Mouse (Mus musculus) cortical plate, adult 2 months (tissue): ENCODE results near the gene Oaz2.

Experiments
- CTCF ChIP-seq: fragments of 200-500 bp; IDR thresholded peaks from 2 replicates; pipeline ENCODE4 v1.5.1; 2011; ENCODE audit warnings: mild to moderate bottlenecking, control low read depth, low read length; ENCODE audit not compliant: insufficient read depth; ENCODE audit errors: extremely low read depth
- POLR2A ChIP-seq: fragments of 200-500 bp; IDR thresholded peaks from 2 replicates; pipeline ENCODE4 v1.6.1; 2011; ENCODE audit warnings: mild to moderate bottlenecking, low read length, control low read depth; ENCODE audit not compliant: insufficient read depth; ENCODE audit errors: extremely low read depth

- no peak for TF ChIP-seq CTCF
- TF ChIP-seq POLR2A: no peak
Measured at GRCm38 (mm10) chr9:65640838-65641410, 26.9 kb upstream of the Oaz2 start.
